Mouse (Mus musculus) layer of hippocampus, postnatal 10 days (tissue): Measurements from ENCODE around the gene 5330417C22Rik. TPM values are rescaled to one million over a fixed set of nuclear protein-coding genes. Genes with fewer than 3 reads are reported as not detected.
A peak's percentile ranks its signal among the peaks of the same experiment; 100 is the strongest.

ENCODE experiments used
- DNase-seq, 2 experiments: peaks; one replicate each; pipeline ENCODE4 v3.0.0; 2021; ENCODE audit warnings: low spot score in 2 of 2
- total RNA-seq, 2 experiments: library from RNA; stranded (reverse); gene quantifications; 2 replicates each; pipeline ENCODE4 v1.2.3; 2021

5330417C22Rik gene
- total RNA-seq, 2 experiments from 2014 or later, result 16.8 to 22.0 TPM

DNA sequence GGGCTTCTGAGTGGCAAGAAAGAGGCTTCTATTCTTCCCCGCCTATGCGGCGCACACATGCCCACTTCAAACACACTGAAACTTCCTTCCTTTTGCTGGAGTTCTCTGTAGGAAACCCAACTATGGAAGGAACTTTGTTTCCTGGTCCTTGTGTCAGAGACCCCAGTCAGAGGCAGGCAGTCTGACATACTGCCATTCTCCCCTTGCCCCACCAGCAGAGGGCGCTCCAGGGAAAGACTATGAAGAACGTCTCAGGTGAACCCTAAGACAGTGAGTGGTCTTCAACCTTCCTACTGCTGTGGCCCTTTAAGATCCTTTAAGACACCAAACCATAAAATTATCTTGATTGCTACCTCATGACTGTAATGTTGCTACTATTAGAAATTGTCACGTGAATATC lies 69.9 kb downstream of the 5330417C22Rik start:
- DNase-seq, result peak; percentile 56 to 65

DNA sequence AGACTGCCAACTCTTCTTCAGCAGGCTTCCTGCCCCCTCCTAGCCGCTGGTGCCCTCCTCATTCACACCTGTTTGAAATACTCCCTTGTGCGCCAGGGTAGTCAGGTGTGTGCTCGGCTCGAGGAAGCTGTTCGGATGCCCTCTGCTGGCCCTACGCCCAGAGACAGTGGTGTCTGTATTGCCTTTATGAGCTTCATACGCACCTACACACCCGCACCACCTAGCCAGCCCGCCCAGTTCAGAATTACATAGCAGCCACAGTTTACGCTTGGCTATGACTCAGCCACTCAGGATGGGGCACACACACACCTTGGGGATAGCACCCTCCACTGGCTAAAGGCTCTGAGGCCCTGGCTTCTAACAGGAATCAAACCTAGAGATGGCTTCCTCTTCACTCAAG lies 77.5 kb downstream of the 5330417C22Rik start:
- DNase-seq, result no peak

DNA sequence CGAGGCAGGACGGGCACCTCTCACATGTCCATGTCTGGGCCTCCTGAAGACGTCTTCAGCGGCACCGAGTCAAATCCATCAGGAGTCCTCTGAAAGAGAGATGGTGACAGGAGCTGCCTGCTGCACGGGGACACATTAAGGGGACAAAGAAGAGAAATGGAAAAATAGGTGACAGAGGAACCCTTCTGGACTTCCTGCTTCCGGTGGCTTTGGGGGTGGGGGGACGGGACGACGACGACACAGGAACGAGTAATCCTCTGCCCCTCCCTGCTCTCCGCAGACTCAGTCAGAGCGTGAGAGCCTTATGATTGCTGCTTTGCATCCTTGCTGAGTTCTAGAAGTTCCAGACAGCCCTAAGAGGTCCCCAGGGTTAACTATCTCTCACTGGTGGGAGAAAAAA lies 78.0 kb downstream of the 5330417C22Rik start:
- DNase-seq, result no peak

DNA sequence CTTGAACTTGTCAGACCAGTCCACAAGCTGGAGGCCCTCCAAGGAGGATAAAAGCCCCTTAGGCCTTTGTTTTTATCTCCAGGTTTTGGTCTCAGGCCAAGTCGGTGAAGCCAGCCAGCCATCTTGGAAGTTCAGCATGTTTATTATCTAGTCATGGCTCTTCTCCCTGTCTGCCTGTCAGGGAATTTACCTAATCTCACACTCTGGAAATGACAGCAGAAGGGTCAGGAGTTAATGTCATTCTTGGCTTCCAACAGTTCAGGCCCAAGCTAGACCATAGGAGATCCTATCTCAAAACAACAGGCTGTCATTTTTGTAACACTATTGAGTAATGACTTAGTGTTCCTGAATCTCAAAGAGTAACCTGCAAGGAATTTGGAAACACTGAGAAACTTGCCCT lies 82.2 kb downstream of the 5330417C22Rik start:
- DNase-seq, result no peak

DNA sequence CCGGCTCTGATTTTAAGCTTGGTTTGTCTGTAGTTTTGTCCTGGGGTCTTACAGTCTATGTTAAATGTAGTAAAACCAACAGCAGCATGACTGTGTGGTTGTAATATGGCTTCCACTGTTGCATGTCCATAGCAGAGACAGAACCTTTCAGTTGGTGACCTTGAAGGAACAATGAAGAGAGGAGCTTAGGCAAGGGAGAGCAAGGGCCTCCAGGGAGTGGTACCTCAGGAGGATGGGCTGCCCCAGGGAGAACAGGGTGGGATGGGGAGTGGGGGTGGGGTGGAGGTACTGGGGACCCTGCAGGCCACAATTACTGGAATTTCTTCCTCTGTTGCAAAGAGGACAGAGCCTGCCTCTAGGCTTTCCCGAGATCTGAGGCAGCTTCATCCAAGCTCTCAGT lies 84.4 kb downstream of the 5330417C22Rik start:
- DNase-seq, result no peak

DNA sequence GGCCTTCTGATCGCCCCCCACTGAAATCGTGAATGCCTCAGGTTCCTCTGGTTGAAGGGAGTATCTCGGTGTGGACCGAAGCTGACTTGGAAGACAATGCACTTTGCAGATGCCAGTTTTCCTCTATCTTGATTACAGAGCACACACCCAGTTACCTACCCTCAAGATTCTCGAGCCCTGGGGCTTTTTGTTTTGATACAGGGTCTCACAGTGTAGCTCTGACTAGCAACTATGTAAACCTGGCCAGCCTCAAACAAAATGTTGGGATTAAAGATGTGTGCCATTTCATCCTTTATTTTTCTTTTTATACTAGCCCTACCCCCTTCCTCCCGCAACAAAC lies 91.0 kb downstream of the 5330417C22Rik start:
- no peak for DNase-seq

DNA sequence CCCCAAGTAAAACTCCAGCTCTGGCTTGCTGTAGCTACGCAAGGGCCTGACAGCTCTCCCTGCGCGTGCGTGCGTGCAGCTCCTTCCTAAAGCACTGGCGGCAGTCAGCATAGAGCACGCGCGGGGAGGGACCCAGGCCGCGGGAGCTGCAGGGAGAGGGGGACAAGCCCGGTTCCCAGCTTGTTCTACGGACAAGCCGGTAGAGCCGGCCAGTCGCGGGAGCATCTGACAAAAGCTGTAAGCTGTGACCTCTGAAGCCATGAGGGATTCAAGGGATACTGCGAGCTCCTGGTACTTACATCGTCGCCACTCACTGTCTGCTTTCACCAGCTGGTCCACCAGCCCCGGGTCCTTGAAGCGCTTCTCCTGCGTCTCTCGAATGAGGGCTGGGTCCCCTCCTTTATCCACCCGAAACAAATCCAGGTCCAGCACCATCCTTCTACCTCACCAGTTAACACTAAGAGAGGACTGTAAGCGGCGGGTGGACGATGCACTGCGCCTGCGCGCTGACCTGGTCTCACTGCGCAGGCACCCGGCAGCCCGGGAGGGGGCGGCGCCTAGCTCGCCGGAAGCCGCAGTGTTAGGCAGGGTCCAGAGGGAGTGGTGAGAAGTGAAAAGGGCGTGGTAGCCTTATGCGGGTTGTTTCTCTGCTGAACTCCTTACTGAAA lies 91.5 kb downstream of the 5330417C22Rik start, which contains the start of gene Sars:
TSS of gene Sars (minus strand) at position 512 of the 668 bp plus-strand sequence.
- peak; percentile 83 to 90 for DNase-seq

DNA sequence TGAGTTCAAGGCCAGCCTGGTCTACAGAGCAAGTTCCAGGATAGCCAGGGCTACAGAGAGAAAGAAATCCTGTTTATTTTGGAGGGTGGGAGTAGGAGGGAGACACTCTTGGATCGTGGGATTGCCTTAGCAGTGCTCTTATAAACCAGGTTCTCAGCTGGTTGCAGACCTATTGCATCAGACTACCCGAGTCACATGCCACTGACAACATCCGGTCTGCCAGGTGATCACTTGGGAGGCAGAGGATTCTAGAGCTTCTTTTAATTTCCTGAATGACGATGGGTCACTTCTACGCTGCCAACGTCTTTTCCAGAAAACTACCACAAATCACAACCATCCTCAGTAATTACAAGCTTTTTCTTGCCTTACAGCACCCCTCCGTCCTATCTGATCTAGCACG lies 92.3 kb downstream of the 5330417C22Rik start:
- no peak for DNase-seq

DNA sequence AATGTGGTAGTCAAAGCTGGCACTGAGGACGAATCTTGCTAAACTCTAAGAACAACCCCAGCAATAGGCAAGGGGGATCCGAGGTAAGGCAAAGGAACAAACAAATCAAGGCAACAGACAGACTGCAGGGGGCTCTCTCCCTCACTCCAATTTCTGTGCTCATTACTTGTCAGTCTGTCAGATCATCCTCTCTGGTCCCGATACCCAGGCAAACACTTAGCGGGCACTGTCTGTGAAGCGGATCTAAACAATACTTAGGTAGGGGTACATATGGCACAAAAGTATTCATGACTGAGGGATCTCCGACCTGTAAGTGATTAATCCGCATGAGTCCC lies 100.0 kb downstream of the 5330417C22Rik start:
- DNase-seq, result no peak

DNA sequence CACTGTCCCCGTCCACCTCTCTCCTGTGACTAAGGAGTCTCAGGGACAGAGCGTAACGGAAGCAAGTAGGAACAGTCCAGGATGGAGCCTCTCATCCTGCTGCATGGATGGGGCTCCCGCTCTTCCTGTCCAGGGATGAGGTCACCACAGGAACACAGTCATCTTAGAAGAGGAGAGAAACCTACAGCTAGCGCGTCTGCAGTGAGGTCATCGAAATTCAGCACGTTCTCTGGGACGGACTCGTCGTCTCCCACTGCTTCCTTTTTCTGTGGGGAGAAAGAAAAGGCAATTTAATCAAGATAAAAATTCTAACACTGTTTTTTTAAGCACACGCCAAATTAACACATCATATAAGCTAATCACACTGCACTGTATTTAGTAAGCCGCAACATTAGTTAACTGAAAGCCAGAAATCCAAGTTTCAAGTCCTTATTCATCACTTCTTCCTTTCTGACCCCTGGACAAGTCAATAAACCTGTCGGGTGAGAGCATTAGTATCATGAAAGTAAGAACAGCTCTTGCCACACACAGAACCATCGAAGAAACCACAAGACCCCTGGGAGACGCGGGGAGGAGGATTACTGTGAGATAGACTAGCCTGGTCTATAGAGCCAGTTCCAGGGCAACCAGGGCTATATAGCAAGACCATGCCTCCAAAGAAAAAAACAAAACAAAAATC lies 100.5 kb downstream of the 5330417C22Rik start:
- DNase-seq, result no peak

DNA sequence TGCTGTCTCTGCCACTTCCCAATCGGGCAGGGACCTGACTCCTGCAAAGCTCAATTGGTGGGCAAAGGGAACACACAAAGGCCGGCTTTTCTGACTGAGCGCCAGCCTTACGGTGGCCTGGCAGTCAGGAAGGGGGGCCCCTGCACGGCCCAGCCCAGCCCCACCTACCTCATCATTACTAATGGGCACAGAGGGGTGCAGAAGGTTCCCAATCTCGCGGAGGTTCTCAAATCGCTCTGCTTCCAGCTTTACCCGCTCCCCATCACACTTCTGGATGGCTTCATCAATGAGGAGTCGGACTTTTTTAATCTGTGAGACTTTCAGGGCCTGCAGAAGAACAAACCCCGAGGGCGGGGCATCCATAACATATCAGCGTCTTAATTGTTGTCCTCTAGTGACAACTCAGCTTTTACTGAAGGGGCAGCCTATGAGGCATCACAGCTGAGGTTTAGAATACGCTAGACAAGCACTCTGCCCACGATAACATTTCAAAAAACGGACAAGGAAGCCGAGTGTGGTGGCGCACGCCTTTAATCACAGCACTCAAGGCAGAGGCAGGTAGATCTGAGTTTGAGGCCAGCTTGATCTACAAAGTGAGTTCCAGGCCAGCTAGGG lies 102.3 kb downstream of the 5330417C22Rik start:
- no peak for DNase-seq

DNA sequence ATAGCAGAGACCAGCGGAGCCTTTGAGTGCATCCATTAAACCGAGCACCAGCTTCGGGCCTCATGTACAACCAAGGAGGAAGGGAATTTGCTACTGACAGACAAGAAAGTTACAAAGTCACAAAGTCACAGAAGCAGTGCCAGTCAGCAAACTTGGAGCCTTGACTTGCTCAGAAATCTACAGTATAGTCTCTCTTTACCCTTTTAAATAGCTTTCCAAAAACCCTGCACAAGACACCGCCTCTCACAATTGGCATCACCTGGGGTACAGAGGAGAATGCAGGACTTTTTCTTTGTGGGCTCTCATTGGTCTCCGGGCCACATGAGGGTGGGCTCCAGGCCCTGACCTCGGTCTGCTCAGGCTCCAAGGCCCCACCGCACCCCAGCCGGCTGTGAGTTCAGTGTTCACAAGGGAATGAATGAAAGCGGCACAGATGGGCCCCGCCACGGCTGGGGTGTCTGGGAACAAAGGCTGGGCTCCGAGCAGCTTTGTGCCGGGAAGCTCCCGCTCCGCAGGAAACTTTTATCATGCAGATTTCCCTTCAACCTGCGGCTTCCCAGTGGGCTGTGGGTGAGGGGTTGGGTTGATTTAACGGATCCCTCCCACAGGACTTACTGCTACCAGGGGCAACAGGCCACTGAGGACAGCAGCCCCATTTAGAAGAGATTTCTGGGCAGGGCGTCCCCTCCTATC lies 103.0 kb downstream of the 5330417C22Rik start:
- no peak for DNase-seq

DNA sequence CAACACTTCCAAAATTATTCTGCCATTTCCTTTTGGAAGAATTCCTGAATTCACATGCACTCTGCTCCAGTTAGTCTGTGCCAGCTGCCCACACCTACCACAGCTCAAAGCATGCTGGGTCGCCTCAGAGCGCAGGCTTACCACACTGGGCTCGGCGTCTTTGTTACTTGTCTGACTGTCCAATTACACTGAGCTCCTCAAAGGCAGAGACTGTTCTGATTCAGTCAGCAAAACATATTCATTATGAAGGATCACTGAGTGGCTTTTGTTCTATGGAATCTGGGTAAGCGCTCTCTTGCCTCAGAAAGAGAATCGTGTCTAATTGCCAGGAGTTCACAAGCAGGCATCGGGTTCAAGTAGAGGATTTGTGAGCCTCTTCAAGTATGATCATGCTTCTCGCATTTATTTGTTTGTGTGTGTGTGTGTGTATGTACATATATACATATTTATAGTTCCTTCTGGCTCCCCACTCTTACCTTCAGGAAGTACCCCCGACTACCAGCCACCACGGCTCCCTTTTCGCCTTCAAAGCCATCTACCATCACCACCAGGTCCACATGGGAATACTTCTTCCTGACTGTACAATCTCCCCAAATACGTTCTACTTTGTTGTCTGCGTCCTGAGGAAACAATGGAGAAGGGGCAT lies 103.7 kb downstream of the 5330417C22Rik start:
- no peak for DNase-seq

DNA sequence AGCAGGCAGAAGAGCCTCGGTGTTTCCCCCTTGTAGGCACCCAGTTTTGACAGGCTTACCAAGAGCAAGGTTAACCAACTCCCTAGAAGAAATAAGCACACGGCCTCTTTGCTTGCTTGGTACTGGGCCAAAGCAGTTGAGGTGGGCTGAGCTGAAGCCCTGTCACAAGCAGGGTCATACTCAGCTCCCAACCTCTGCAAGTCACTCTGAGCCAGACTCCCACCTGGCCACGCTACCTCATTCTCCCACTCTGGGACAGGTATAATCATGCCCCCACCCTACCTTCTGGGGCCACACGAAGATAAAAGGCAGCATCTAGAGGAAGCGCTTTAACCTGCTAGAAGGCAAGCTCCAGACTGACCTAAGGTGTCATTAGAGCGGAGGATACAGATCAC lies 110.7 kb downstream of the 5330417C22Rik start:
- no peak for DNase-seq

DNA sequence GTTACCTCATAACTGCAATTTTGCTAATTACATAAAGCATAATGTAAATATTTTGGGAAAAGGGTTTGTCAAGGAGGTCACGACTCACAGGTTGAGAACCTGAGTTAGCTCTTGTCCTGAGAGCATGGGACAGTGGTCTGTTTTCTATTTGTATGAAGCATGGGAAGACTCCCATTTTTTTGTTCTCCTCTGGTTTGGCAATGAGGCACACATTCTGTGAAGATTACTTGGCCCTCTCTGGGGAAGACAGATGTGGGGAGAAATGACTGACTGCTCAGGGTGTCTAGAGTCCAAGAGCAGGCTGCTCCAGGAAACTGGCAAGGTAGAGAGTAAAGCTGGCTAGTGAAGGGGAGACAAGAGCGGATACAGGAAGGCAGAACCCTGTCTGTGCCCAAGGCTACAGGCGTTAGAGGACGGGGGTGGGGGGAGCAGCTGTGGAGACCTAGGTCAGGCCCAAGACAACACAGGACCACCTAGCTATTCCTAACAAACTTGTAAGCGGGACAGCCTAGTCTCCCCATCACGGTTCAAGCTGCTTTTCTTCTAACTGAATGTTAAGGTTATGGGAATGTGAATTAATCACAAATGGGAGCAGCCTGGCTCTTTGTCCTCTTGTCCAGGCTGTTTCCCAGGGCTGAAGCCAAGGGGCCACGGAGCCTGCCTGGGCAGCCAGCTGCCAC lies 111.3 kb downstream of the 5330417C22Rik start:
- DNase-seq, result no peak

DNA sequence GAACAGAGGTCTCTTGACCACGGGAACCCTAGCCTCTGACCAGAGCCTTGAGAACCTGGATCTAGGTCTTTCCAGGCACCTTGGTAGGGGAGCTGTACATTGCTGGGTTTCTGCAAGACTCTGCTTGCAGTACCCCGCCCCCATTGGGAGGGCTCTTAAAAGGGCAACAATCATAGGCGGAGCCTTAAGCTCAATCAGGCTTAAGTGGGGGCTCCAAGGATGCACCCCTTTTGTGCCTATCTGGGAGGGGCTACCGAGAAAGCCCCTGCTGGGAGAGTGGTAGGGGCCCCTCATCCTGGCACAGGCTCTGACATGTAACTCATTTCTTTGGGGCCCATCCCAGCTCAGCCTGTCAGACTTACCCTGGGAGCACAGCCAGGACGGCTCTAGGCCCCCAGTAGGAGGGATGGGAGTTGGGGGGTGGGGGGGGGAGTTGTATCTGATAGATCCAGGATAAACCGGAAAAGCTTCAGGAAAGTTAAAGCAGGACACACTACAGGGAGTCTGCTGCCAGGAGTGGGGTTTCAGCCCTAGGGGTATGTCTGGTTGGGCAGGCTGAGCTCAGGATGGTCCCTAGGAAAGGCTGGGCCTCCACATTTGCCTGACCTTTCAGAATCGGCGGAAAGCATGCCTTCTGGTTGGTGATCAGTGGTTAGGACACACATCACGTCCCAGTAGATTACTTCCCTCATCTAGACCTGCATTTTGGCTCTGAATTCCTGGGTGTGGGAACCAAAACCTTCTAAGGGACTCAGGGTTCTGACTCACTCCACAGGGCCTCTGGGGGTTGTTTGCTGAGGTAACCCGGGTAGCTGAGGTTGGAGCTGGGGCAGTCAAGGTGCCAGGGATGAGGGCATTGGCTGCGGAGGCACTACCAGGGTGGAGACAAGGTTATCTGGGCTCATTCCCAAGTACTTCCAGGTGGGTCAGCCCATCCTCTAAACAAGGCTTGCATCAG lies 112.2 kb downstream of the 5330417C22Rik start:
- DNase-seq, result peak in 1 of 2 experiments; percentile 67

DNA sequence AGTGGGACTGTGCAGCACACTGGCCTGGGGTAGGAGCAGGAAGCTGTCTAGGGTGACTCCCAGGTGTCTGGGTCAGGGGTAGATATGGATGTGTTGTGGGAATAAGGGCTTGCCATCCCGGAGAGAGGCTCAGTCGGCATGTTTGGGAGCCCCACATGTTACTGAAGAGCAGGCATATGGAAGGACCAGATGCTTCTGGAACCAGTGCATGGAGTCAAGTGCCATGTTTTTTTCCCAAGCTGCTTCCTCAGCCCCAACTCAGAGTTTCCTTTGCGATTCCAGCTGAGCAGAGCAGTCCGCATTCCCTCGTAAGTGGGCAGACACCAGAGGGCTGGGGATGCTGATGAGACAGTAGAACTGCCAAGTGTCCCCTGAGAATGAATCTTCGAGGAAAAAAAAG lies 113.3 kb downstream of the 5330417C22Rik start:
- no peak for DNase-seq

DNA sequence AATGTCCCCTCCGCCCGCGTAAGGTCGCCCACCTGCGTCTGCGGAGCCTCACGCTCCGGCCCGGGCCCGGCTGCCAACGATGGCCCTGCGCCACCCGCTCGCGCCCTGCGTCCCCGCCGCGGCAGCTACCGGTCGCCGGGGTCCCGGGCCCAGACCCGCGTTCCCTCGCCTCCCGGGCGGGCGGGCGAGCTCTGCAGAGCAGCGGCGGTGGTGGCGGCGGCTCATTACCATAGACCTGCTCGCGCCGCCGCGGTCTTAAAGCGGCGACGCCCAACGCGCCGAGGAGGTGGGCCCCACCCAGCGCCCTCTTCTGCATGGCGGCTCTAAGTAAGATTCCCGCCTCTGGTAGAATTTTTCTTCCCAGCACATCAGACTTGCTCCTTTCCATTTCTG lies 120.5 kb downstream of the 5330417C22Rik start:
- peak; percentile 78 to 88 for DNase-seq

DNA sequence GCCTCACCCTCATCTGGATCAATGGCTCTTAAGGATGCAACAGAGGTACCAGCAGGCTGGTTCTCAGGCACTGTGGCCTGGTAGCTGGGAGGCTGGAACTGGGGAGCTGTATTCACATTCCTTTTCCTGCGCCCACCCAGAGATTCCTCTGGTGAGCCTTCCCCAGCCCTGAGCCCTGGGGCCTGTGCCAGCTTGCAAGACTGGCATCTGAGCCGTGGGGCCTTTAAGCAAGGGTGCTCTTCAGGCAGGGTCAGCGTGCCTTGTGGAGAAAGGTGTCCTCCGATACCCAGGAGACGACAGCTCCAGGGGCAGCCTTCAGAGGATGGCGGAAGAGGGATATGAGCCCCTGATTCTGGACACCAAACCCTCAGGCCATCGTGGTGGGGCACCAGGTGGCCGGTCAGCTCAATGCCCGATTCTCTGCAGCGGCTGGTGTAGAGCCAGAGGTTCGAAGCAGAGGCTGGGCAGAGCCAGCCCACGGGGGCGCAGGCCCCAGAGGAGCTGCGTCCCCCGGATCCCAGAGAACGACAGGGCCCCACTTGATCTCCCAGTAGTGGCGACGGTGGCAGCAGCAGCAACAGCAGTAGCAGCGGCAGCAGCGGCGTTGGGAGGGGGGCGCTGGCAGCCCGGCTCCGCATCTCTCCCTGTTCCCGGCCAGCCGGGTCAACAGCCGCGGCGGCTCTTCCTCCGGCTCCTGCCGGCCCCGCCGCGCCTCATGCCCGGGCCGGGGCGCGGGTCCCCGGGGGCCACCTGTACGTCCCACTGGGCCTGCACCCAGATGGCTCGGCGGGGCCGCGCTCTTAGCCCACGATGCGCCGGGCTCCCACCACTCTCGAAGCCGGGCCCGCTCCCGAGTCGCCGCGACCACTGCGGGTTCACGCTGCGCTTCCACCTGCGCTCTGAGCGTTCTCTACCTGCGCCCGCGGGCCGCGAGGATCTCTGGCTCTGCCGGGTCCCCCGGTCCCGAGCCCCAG lies 121.2 kb downstream of the 5330417C22Rik start, which contains the start of gene Celsr2:
TSS of gene Celsr2 (minus strand) at position 696 of the 974 bp plus-strand sequence.
- peak; percentile 54 to 63 for DNase-seq
